Mouse (Mus musculus): ENCODE measurements around the gene Gimap5.

- TF ChIP-seq CTCF (IDR thresholded peaks at IDR 0.05; ENCODE audit: low read depth, low read length) (no peak), POLR2AphosphoS5 (IDR thresholded peaks at IDR 0.05; ENCODE audit: insufficient replicate concordance, low read depth, low read length) (no peak), TAL1 (conservative IDR thresholded peaks at IDR 0.05; ENCODE audit: low read depth, low read length) (no peak)
These were observed 47.7 kb upstream of the Gimap5 start for GRCm38 (mm10) chr6:48698066-48698856.

Data from G1E (cell line).